Mouse (Mus musculus) kidney, postnatal 4 days (tissue): Measurements from ENCODE around the gene P3h1.

Experiments used
- DNase-seq, 2 experiments: peaks; one replicate each; pipeline ENCODE4 v3.0.0; 2021; ENCODE audit warnings: mixed read lengths in 2 of 2

The P3h1 gene

GRCm38 (mm10) chr4:119232410-119233255 is at the start of gene P3h1, which contains the start of gene AU022252:
Gene P3h1 (plus strand): TSS chr4:119232915.
Gene AU022252 (minus strand): TSS chr4:119232712.
- peak; percentile 100 for DNase-seq

GRCm38 (mm10) chr4:119183525-119183924 is 49.2 kb upstream of the P3h1 start:
- no peak for DNase-seq

DNA sequence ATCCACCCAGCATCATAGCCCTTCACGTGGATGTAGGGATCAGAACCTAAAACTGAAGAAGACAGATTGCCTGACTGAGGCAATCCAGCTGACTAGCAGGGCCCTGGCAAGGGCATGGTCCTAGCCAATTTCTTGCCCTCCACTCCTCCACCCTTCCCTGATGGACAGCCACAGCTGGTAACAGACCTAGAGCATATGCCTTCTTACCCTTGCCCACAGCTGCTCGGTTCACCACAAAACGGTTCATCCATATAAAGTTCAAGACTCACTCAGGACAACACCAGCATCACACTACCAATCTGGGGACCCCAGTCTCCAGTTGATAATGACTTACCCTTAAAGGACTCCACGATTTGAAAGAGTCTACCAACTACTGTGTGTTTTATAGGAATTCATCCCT is 46.9 kb upstream of the P3h1 start:
- no peak for DNase-seq

GRCm38 (mm10) chr4:119188060-119188785 is 44.5 kb upstream of the P3h1 start:
- no peak for DNase-seq

GRCm38 (mm10) chr4:119189392-119189791 is 43.3 kb upstream of the P3h1 start:
- DNase-seq: no peak

DNA sequence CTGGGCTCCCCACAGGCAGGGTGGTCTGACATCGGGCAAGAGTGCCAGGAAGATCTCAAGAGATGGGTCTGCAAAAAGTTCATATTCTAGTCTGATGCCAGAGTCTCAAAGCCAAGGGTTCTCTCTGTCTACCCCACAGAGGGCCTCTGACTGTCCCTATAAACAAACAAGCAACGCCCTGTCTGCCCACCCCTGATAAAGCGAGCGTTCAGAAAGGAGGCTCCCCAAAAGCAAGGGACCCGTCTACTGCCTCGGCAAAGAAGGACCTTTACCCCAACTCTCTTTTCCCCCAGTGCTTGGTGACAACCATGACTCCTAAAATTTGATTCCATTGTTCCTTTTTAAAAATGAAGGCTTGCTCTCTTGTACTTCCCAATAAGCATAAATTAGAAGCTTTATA is 42.9 kb upstream of the P3h1 start, which contains the start of gene Ermap:
Gene Ermap, minus strand, starts transcription at position 148 of the 400 bp plus-strand sequence.
- no peak for DNase-seq

DNA sequence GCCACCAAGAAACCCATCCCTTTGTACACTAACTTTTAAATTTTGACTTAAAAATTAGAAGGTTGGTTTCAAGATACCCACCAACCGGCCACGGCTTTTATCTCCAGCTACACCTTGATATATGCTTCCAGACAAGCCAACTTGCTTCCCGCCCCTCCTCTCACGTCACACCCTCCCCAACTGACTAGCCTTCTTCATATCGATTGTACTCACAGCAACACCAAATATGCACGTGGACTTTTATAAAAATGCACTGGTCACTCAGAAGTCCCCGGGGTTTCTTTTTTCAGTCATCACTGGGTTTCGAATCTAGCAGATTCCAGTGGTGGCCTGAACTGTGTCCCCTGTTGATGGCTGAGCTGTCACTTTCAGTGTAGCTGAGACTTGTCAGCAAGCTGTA is 42.1 kb upstream of the P3h1 start:
- no peak for DNase-seq

GRCm38 (mm10) chr4:119191273-119191672 is 41.4 kb upstream of the P3h1 start:
- DNase-seq: no peak

DNA sequence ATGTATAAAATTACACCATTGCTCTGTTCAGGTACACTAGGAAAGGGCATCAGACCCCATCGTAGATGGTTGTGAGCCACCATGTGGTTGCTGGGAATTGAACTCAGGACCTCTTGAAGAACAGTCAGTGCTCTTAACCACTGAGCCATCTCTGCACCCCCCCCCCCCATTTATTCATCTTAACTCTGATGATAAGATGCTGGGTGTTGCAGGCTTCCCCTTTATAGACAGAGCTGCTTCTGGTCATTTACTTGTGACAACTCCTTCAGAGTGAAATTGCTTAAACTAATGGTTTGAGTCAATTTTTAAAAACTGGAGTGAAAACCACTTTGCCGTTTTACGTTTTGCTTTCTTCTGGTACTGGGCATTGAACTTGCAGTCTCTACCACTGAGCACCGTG is 40.0 kb upstream of the P3h1 start:
- DNase-seq: no peak

DNA sequence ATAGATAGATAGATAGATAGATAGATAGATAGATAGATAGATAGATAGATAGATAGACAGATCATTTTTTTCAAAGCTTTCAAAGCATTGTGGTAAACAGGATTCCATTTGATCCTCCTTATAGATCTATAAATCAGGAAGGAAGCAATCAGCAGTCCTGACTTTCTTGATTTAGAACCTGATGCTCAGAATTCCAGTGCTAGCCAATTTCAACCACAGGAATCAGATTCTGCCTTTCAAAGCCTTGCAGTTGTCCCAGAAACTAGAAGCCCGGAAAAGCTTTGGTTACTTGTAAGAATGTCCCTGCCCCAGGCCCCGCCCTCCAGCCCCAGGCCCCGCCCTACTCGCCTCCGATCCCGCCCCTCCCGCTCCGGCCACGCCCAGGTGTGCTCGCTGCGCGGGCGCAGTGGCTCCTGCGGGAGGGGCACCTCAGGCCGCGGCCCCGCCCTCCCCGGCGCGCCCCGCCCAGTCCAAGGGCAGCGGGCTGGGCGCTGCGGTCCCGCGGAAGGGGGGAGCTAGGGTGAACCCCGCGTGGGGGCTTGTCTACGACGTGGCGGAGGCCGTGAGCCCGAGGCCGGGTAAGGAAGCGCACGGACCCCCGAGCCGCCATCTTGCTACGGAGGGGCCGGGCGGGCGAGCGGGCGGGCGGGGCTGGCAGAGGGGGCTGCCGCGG is 37.7 kb upstream of the P3h1 start, which contains the start of gene Svbp:
Gene Svbp, plus strand, starts transcription at position 398 of the 673 bp plus-strand sequence.
- peak; percentile 97 to 98 for DNase-seq

DNA sequence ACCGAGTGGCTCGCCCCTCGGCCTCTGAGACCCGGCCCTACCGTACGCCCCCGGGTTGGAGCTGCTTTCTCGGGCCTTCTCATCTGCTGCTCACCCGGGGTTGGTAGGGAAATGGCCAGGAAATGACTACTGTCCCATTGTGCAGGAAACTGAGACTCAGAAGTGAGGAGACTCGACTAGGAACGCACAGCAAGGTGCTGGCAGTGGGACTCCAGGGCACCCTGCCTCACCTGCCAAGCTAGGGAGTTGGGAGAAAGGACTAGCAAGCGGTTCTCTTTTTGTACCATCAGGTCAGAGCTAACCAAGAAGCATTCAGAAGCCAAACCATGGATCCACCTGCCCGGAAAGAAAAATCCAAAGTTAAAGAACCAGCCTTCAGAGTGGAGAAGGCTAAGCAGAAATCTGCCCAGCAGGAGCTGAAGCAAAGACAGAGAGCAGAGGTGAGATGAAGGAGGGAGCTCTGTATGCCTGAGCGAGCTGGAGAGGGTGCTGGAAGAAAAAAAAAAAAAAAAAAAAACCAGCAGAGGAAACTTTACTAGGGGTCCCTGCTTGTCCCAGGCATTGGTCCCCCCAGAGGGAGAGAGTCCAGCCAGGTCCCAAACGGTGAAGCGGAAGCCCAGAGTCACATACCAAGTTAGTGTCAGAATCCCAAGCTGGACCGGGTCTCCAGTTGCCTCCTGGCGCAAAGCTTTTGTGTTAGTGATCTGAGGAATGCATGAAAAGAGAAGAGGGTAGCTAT is 37.0 kb upstream of the P3h1 start:
- peak in 1 of 2 experiments; percentile 12 for DNase-seq

DNA sequence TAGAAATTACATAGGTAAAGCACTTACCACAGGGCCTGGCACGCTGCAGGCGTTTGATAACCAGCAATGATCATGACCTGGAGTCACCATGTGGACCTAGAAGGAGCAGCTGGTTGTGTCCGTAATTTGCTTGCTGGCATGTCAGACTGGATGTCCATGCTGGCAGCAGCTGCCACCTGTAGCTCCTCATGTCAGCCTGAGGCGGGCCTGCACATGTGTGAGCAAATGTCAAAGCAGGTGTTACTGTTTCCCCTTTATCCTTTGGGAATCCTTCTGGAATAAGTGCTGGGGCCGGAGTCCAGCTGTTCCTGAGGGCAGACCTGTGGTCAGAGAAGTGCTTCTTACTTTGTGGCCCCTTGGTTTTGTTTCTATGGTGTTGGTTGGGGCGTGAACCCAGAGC is 34.6 kb upstream of the P3h1 start:
- DNase-seq: no peak

GRCm38 (mm10) chr4:119204672-119205071 is 28.0 kb upstream of the P3h1 start:
- peak; percentile 82 to 85 for DNase-seq

DNA sequence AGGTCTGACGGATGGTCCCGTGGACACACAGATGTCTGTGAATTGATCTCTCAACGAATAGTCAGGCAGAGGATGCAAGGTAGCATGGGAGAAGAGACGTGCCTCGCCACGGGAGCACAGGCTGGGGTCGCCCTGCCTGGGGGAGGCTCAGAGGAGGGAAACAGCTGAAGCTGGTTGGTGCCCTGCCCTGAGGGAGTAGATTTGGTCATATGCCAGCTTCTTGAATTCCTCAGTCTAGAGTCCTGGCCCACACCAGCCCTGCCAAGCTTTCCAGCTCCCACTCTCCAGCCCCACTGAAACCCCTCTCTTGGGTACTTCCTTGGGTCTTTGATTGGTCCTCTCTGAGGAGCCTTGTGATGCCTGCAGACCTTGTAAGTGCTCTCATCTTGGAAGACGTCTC is 16.0 kb upstream of the P3h1 start:
- DNase-seq: peak; percentile 17

GRCm38 (mm10) chr4:119218169-119218568 is 14.5 kb upstream of the P3h1 start, which contains the start of gene Tmem269:
Gene Tmem269 (minus strand): TSS chr4:119218217.
- peak; percentile 36 to 46 for DNase-seq

GRCm38 (mm10) chr4:119223696-119224095 is 9.0 kb upstream of the P3h1 start:
- peak; percentile 57 to 69 for DNase-seq

GRCm38 (mm10) chr4:119224534-119224933 is 8.2 kb upstream of the P3h1 start:
- DNase-seq: no peak

GRCm38 (mm10) chr4:119225719-119226118 is 7.0 kb upstream of the P3h1 start:
- no peak for DNase-seq

DNA sequence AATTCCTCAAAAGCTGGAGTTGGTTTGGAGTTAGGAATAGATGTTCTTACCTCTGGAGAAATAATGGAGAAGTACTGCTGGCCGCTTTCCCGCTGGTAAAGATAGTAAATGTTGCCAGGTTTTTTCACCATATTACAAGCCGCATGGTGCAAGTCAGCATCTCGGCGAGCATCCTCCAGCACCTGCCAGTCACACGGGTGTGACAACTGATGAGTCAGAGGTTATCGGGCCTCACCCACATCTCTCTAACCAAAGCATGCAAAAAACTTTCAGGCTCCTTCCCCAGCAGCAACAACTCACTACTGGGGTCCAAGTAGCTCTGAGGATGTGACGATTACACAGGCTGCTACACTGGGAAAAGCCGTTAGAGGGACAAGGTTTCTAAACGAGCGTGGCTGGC is 6.0 kb upstream of the P3h1 start:
- no peak for DNase-seq

DNA sequence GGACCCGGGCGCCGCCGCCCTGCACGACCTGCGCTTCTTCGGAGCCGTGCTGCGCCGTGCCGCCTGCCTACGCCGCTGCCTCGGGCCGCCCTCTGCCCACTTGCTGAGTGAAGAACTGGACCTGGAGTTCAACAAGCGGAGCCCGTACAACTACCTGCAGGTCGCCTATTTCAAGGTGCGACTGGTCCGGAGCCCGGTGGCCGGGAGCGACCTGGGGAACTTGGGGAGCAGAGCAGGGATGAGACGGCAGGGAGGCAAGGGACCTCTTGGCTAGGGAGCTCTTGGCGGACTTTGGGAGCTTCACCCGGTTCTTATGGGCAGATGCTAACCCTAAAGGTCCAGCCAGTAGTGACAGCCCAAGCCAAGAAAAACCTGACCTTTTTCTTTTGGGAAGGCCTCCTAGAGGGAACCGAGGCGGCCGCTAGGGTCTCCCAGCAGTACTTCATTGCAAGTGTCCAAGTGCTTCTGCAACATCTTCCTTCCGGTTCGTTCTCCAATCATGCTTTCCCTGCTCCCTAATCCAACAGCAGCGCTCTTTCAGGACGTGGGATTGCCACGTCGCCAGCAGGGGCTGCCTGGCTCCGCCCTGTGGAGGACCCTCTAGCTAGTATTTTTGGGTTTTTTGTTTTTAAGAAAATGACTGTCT is 664 bp downstream of the P3h1 start:
- peak; percentile 60 to 72 for DNase-seq

DNA sequence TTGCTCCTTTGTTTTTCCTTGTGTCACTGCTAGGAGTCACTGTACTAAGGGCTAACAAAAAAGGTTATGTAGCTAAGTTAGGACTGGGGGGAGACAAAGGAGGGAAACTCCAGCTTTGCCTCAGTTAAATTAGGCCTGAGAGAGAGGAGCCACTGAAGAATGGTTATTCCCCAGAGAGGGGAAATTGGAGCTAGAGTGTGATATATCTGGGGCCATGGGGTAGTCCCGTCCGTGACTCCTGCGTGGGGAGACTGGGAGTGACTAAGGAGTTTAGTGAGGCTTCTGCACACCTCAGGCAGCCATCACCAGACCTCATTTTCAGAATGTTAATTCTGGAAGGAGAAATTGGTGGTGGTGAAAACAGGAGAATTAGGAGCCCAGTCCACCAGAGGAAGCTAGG is 1.6 kb downstream of the P3h1 start:
- no peak for DNase-seq

- DNase-seq: no peak
Observed at GRCm38 (mm10) chr4:119238661-119239060, 5.9 kb downstream of the P3h1 start.
